In the genomic region with DNA sequence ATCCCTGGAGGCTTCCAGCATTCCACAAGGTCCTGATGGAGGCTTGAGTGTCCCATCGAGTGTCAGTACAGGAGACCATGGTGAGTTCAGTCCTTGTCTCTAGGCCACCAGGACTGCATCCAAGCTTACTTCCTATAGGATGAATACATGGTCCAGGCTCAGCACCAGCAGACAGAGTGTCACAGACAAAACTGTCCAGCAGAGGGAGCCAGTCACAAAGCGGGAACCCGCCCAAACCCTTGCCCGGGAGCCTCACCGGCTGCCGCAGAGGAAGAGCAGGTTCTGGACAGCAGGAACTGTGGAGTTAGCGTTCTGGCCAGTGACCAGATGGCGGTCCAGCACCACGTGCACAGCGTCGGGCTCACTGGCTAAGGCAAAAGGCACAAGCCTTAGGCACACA, we compare ENCODE assay signal across 8 mouse cellular contexts. TPM values are rescaled to one million over a fixed set of nuclear protein-coding genes. Genes with fewer than 3 reads are reported as not detected.
DNase-seq lines count a peak whose midpoint lies in the region; ATAC-seq and TF ChIP-seq lines count a peak whose summit lies in the region.

No protein-coding gene starts in this region.

- H3K27me3 ChIP-seq in megakaryocyte, embryonic 14.5 days (replicated peaks), result no peaks in the 10 kb centered on the region

- no peaks in the 10 kb centered on the region for H3K9me3 ChIP-seq in megakaryocyte, embryonic 14.5 days

- TF ChIP-seq POLR2A in cortical plate, adult 2 months (IDR thresholded peaks at IDR 0.05; ENCODE audit: extremely low read depth, insufficient read depth, low read length), result no peak

- H3K4me1 ChIP-seq in cortical plate, adult 2 months (ENCODE audit: control insufficient read depth, insufficient read depth, low read length), result no peaks in the 10 kb centered on the region; the same call in 1 of the 2 replicates
- peaks cover 40% of the 10 kb centered on the region for H3K4me1 ChIP-seq in megakaryocyte, embryonic 14.5 days

- peak; percentile 84 for DNase-seq in gastrocnemius, postnatal 14 days
- DNase-seq in left cerebral cortex, adult 8-10 months (ENCODE audit: low spot score in 2 of 2), result peak; percentile 72 to 74
- DNase-seq in right cerebral cortex, adult 18-20 months, result peak; percentile 86
- DNase-seq in urinary bladder, adult 2 months (ENCODE audit: low spot score), result peak; percentile 65

- peak; percentile 81 for ATAC-seq in activated CD4-positive, CD25-positive, alpha-beta regulatory T cell, adult 4 months
- ATAC-seq in inflammation-experienced regulatory T-cells, adult 6 months, result peak; percentile 79

- no peak overlapping the region for H3K27ac ChIP-seq in cortical plate, adult 2 months (ENCODE audit: insufficient read depth, low read length)

- TF ChIP-seq CTCF in cortical plate, adult 2 months (IDR thresholded peaks at IDR 0.05; ENCODE audit: extremely low read depth, insufficient read depth, low read length), result peak; percentile 84

- H3K36me3 ChIP-seq in megakaryocyte, embryonic 14.5 days (replicated peaks; ENCODE audit: low read length), result peaks cover 67% of the 10 kb centered on the region

- intact Hi-C loops in gastrocnemius, postnatal 14 days (cut with DNase I; ENCODE audit: low total_unique reads), result loop anchor here (5.0 to 10.0 kb wide), 2 partner anchors 33 to 116 kb away; a partner anchor contains a TSS

- H3K4me3 ChIP-seq in cortical plate, adult 2 months (ENCODE audit: insufficient read depth, low read length), result no peak overlapping the region
- H3K4me3 ChIP-seq in megakaryocyte, embryonic 14.5 days (replicated peaks), result peak overlapping the region; percentile 38

RNA-seq across cellular contexts. Expression of a gene that starts 5.1 kb away (rescaled TPM):
- 10 to 100 TPM; 82.1 to 97.0 TPM for polyA plus RNA-seq in activated CD4-positive, CD25-positive, alpha-beta regulatory T cell, adult 4 months (2017; shearing (Covaris generic))
- 57.0 and 58.9 TPM in 2 replicates for polyA plus RNA-seq in cortical plate, adult 2 months (2012; rRNA removed)
- total RNA-seq in gastrocnemius, postnatal 14 days (2021), result 1 to 10 TPM; 6.2 to 9.6 TPM
- polyA plus RNA-seq in inflammation-experienced regulatory T-cells, adult 6 months (2017; shearing (Covaris generic)), result 100 to 1,000 TPM in 1 of 3 experiments, 10 to 100 TPM in 2; 70.1 to 108 (median 91.4) TPM
- 10 to 100 TPM; 40.6 to 48.1 (median 44.6) TPM for total RNA-seq in left cerebral cortex, adult 8-10 months (2022)
- 11.1 TPM in 1 of 2 replicates, not detected in the other for polyA plus RNA-seq in megakaryocyte, embryonic 14.5 days (2012; ENCODE audit: insufficient read depth, low replicate concordance)
- polyA plus RNA-seq in urinary bladder, adult 2 months (2012; rRNA removed), result 48.3 and 59.2 TPM in 2 replicates

RNA-seq across cellular contexts. Expression of a gene that starts 16.8 kb away (rescaled TPM):
- 100 to 1,000 TPM; 422 to 471 TPM for polyA plus RNA-seq in activated CD4-positive, CD25-positive, alpha-beta regulatory T cell, adult 4 months (2017; shearing (Covaris generic))
- polyA plus RNA-seq in cortical plate, adult 2 months (2012; rRNA removed), result 182 and 193 TPM in 2 replicates
- 100 to 1,000 TPM; 101 to 109 TPM for total RNA-seq in gastrocnemius, postnatal 14 days (2021)
- 100 to 1,000 TPM; 271 to 329 (median 303) TPM for polyA plus RNA-seq in inflammation-experienced regulatory T-cells, adult 6 months (2017; shearing (Covaris generic))
- total RNA-seq in left cerebral cortex, adult 8-10 months (2022), result 100 to 1,000 TPM in 3 of 4 experiments, 10 to 100 TPM in 1; 99.3 to 109 (median 106) TPM
- 173 and 451 TPM in 2 replicates for polyA plus RNA-seq in megakaryocyte, embryonic 14.5 days (2012; ENCODE audit: insufficient read depth, low replicate concordance)
- polyA plus RNA-seq in urinary bladder, adult 2 months (2012; rRNA removed), result 269 and 320 TPM in 2 replicates

RNA-seq across cellular contexts. Expression of a gene that starts 20.5 kb away (rescaled TPM):
- polyA plus RNA-seq in activated CD4-positive, CD25-positive, alpha-beta regulatory T cell, adult 4 months (2017; shearing (Covaris generic)), result not detected
- polyA plus RNA-seq in cortical plate, adult 2 months (2012; rRNA removed), result 228 and 231 TPM in 2 replicates
- total RNA-seq in gastrocnemius, postnatal 14 days (2021), result under 1 TPM; 0.47 to 0.82 TPM
- polyA plus RNA-seq in inflammation-experienced regulatory T-cells, adult 6 months (2017; shearing (Covaris generic)), result 1 to 10 TPM in 1 of 3 experiments, not detected in 2; 1.7 TPM
- total RNA-seq in left cerebral cortex, adult 8-10 months (2022), result 100 to 1,000 TPM; 286 to 326 (median 299) TPM
- polyA plus RNA-seq in megakaryocyte, embryonic 14.5 days (2012; ENCODE audit: insufficient read depth, low replicate concordance), result not detected in 2 replicates
- polyA plus RNA-seq in urinary bladder, adult 2 months (2012; rRNA removed), result 1.3 and 3.4 TPM in 2 replicates

RNA-seq across cellular contexts. Expression of a gene that starts 28.9 kb away (rescaled TPM):
- 10 to 100 TPM; 26.8 to 51.1 TPM for polyA plus RNA-seq in activated CD4-positive, CD25-positive, alpha-beta regulatory T cell, adult 4 months (2017; shearing (Covaris generic))
- polyA plus RNA-seq in cortical plate, adult 2 months (2012; rRNA removed), result 242 and 244 TPM in 2 replicates
- total RNA-seq in gastrocnemius, postnatal 14 days (2021), result 10 to 100 TPM; 14.8 to 32.4 TPM
- polyA plus RNA-seq in inflammation-experienced regulatory T-cells, adult 6 months (2017; shearing (Covaris generic)), result 10 to 100 TPM; 31.4 to 50.6 (median 32.0) TPM
- 100 to 1,000 TPM; 245 to 266 (median 253) TPM for total RNA-seq in left cerebral cortex, adult 8-10 months (2022)
- polyA plus RNA-seq in megakaryocyte, embryonic 14.5 days (2012; ENCODE audit: insufficient read depth, low replicate concordance), result 22.2 and 47.0 TPM in 2 replicates
- polyA plus RNA-seq in urinary bladder, adult 2 months (2012; rRNA removed), result 42.0 and 55.2 TPM in 2 replicates

RNA-seq across cellular contexts. Expression of a gene that starts 35.0 kb away (rescaled TPM):
- 10 to 100 TPM in 1 of 2 experiments, 1 to 10 TPM in 1; 5.3 to 12.7 TPM for polyA plus RNA-seq in activated CD4-positive, CD25-positive, alpha-beta regulatory T cell, adult 4 months (2017; shearing (Covaris generic))
- 2.7 and 2.8 TPM in 2 replicates for polyA plus RNA-seq in cortical plate, adult 2 months (2012; rRNA removed)
- total RNA-seq in gastrocnemius, postnatal 14 days (2021), result under 1 TPM; 0.55 to 0.75 TPM
- 10 to 100 TPM in 2 of 3 experiments, 1 to 10 TPM in 1; 5.8 to 11.5 (median 10.3) TPM for polyA plus RNA-seq in inflammation-experienced regulatory T-cells, adult 6 months (2017; shearing (Covaris generic))
- total RNA-seq in left cerebral cortex, adult 8-10 months (2022), result 1 to 10 TPM in 3 of 4 experiments, under 1 TPM in 1; 0.88 to 2.5 (median 1.3) TPM
- 13.0 and 25.6 TPM in 2 replicates for polyA plus RNA-seq in megakaryocyte, embryonic 14.5 days (2012; ENCODE audit: insufficient read depth, low replicate concordance)
- 4.7 and 4.8 TPM in 2 replicates for polyA plus RNA-seq in urinary bladder, adult 2 months (2012; rRNA removed)

Comparison
In these comparisons a context has a peak if more than half of its experiments do, and no peak if none do; other contexts are left out.
1. RNA of a gene that starts 20.5 kb away (polyA plus RNA-seq): 228 to 231 TPM in cortical plate, adult 2 months; 1.3 to 3.4 TPM in urinary bladder, adult 2 months, not detected in activated CD4-positive, CD25-positive, alpha-beta regulatory T cell, adult 4 months, 1.7 TPM in inflammation-experienced regulatory T-cells, adult 6 months and not detected in megakaryocyte, embryonic 14.5 days; every median in the first group is over 10 times any median in the second.
2. Peak in every context shown above with its lines, with median percentiles within 50 percentile points of each other: DNase-seq.